Mouse (Mus musculus): ENCODE results near the gene Gm15294.

Gene Gm15294

GRCm38 (mm10) chrX:141875135-141875534, at the start of gene Gm15294:
Gm15294 (minus strand) TSS chrX:141875235.
- DNase-seq: no peak

- DNase-seq: no peak
These were observed 9.5 kb upstream of the Gm15294 start for GRCm38 (mm10) chrX:141884336-141885048.

GRCm38 (mm10) chrX:141874024-141874423, 1.0 kb downstream of the Gm15294 start:
- DNase-seq: no peak

- no peak for DNase-seq
These were observed 1.4 kb downstream of the Gm15294 start for GRCm38 (mm10) chrX:141873597-141873996.

- no peak for DNase-seq
These were observed 19.2 kb downstream of the Gm15294 start for GRCm38 (mm10) chrX:141855684-141856396.

All from right cerebral cortex, postnatal 25 days (tissue).